Comparison of ENCODE assay signal across 9 mouse cellular contexts in genomic region chr9:64231171-64231570, GRCm38 (mm10). TPM values are rescaled to one million over a fixed set of nuclear protein-coding genes. Genes with fewer than 3 reads are reported as not detected.
DNase-seq lines count a peak whose midpoint lies in the region; ATAC-seq and TF ChIP-seq lines count a peak whose summit lies in the region.
"Had no signal": no experiment of that assay in that cellular context is flagged by ENCODE, and none has a peak within 500 bp of the region (broad histone marks: within the 10 kb centered on the region; RNA-seq: fewer than 3 reads in every experiment).

No protein-coding gene starts in this region.

- no peaks in the 10 kb centered on the region for H3K9me3 ChIP-seq in embryonic facial prominence, embryonic 11.5 days (replicated peaks; ENCODE audit: control insufficient read depth, low read length)
- H3K9me3 ChIP-seq in heart, embryonic 16.5 days (replicated peaks; ENCODE audit: control insufficient read depth, low read length): no peaks in the 10 kb centered on the region

- H3K36me3 ChIP-seq in embryonic facial prominence, embryonic 11.5 days (replicated peaks; ENCODE audit: control insufficient read depth, insufficient read depth, low read depth, low read length): no peaks in the 10 kb centered on the region
- H3K36me3 ChIP-seq in heart, embryonic 16.5 days (ENCODE audit: control insufficient read depth, insufficient read depth): no peaks in the 10 kb centered on the region
- H3K36me3 ChIP-seq in thymus, adult 2 months (ENCODE audit: control insufficient read depth, insufficient read depth, low read length): no peaks in the 10 kb centered on the region

- H3K27ac ChIP-seq in layer of hippocampus, adult 2 months: peak overlapping the region; percentile 88
- 0 out of 2 replicates have a peak overlapping the region, but pooled peaks have one; percentile 41 for H3K27ac ChIP-seq in embryonic facial prominence, embryonic 11.5 days (replicated peaks; ENCODE audit: low read depth, low read length)
- peak overlapping the region; percentile 66 for H3K27ac ChIP-seq in heart, embryonic 16.5 days (ENCODE audit: low read length)
- no peak overlapping the region for H3K27ac ChIP-seq in thymus, adult 2 months (ENCODE audit: control insufficient read depth, insufficient read depth, low read length)

- WGBS in embryonic facial prominence, embryonic 11.5 days: 47% methylated on average over 5 of the region's 5 CpGs
- 30% methylated on average over 5 of the region's 5 CpGs for WGBS in heart, embryonic 16.5 days
- 90% methylated on average over 5 of the region's 5 CpGs for WGBS in thymus, adult 2 months

- no peaks in the 10 kb centered on the region for H3K27me3 ChIP-seq in embryonic facial prominence, embryonic 11.5 days (ENCODE audit: control insufficient read depth, insufficient read depth, low read length)
- no peaks in the 10 kb centered on the region for H3K27me3 ChIP-seq in heart, embryonic 16.5 days (ENCODE audit: control insufficient read depth, insufficient read depth, low read length)
- no peaks in the 10 kb centered on the region for H3K27me3 ChIP-seq in thymus, adult 2 months (ENCODE audit: control insufficient read depth, insufficient read depth, low read length)

- DNase-seq in layer of hippocampus, adult 2 months (ENCODE audit: low spot score in 2 of 2): no peak
- DNase-seq in layer of hippocampus, postnatal 10 days (ENCODE audit: low spot score in 2 of 2): no peak
- no peak for DNase-seq in embryonic facial prominence, embryonic 11.5 days (ENCODE audit: low spot score)
- DNase-seq in kidney, postnatal 14 days: peak; percentile 46
- DNase-seq in thymus, adult 2 months: no peak
- no peak for DNase-seq in adipocyte (ENCODE audit: low spot score)
- no peak for DNase-seq in thymus, postnatal 36 days

- no peak; the same call in 1 of the 2 replicates for TF ChIP-seq CTCF in layer of hippocampus, adult 2 months (conservative IDR thresholded peaks at IDR 0.05)
- no peak for TF ChIP-seq CTCF in thymus, adult 2 months (IDR thresholded peaks at IDR 0.05; ENCODE audit: borderline replicate concordance, control insufficient read depth, extremely low read depth, insufficient read depth, low read length, poor library complexity)

- no peak for TF ChIP-seq POLR2A in thymus, adult 2 months (IDR thresholded peaks at IDR 0.05; ENCODE audit: control insufficient read depth, extremely low read depth, insufficient read depth, low read length, poor library complexity)

- peak overlapping the region; percentile 9; the same call in 1 of the 2 replicates for H3K4me3 ChIP-seq in layer of hippocampus, adult 2 months
- no peak overlapping the region for H3K4me3 ChIP-seq in embryonic facial prominence, embryonic 11.5 days (ENCODE audit: low read depth, low read length)
- H3K4me3 ChIP-seq in heart, embryonic 16.5 days (ENCODE audit: low read length): no peak overlapping the region
- no peak overlapping the region for H3K4me3 ChIP-seq in thymus, adult 2 months (ENCODE audit: control insufficient read depth, insufficient read depth, low read length)
- H3K4me3 ChIP-seq: erythroblast, embryonic 14.5 days had no signal

- H3K4me1 ChIP-seq in embryonic facial prominence, embryonic 11.5 days (ENCODE audit: control insufficient read depth, insufficient read depth, low read length): peaks cover 3% of the 10 kb centered on the region; the same call in 1 of the 2 replicates
- peaks cover 24% of the 10 kb centered on the region for H3K4me1 ChIP-seq in heart, embryonic 16.5 days (ENCODE audit: control insufficient read depth, insufficient read depth, low read length)
- peaks cover 6% of the 10 kb centered on the region for H3K4me1 ChIP-seq in thymus, adult 2 months (replicated peaks; ENCODE audit: control insufficient read depth, insufficient read depth, low read length)

- no peak overlapping the region for H3K9ac ChIP-seq in embryonic facial prominence, embryonic 11.5 days (replicated peaks; ENCODE audit: low read length)
- H3K9ac ChIP-seq in heart, embryonic 16.5 days (ENCODE audit: low read length): 0 out of 2 replicates have a peak overlapping the region, but pooled peaks have one; percentile 17

- ATAC-seq in embryonic facial prominence, embryonic 11.5 days (replicated peaks; ENCODE audit: insufficient number of reproducible peaks, low FRiP score, low TSS enrichment, low read depth): no peak
- 0 out of 2 replicates have a peak, but pooled peaks have one; percentile 18 for ATAC-seq in heart, embryonic 16.5 days (replicated peaks; ENCODE audit: extremely low read depth, insufficient read depth, low FRiP score)

- no peak overlapping the region for H3K4me2 ChIP-seq in embryonic facial prominence, embryonic 11.5 days (ENCODE audit: low read depth, low read length)
- no peak overlapping the region for H3K4me2 ChIP-seq in heart, embryonic 16.5 days (ENCODE audit: low read depth, low read length)

RNA-seq across cellular contexts. Expression of gene Uchl4, which starts 3.8 kb away (rescaled TPM):
- 1 to 10 TPM; 2.8 to 2.9 TPM for total RNA-seq in layer of hippocampus, adult 2 months (2021)
- 1 to 10 TPM; 4.0 to 5.8 TPM for total RNA-seq in layer of hippocampus, postnatal 10 days (2021)
- 2.3 and 3.0 TPM in 2 replicates for polyA plus RNA-seq in embryonic facial prominence, embryonic 11.5 days (2014; fragmentation: Nextera tagmentation; extraction: Ambion mirVana)
- 2.1 and 3.4 TPM in 2 replicates for polyA plus RNA-seq in heart, embryonic 16.5 days (2015; fragmentation: Nextera tagmentation; extraction: Ambion mirVana)
- polyA plus RNA-seq in thymus, adult 2 months (2012; rRNA removed): 0.18 TPM in 1 of 2 replicates, not detected in the other
- polyA plus RNA-seq: erythroblast, embryonic 14.5 days had no signal

RNA-seq across cellular contexts. Expression of gene Map2k1, which starts 22.3 kb away (rescaled TPM):
- total RNA-seq in layer of hippocampus, adult 2 months (2021): 100 to 1,000 TPM; 329 to 346 TPM
- total RNA-seq in layer of hippocampus, postnatal 10 days (2021): 100 to 1,000 TPM; 126 to 129 TPM
- polyA plus RNA-seq in embryonic facial prominence, embryonic 11.5 days (2014; fragmentation: Nextera tagmentation; extraction: Ambion mirVana): 74.4 and 79.3 TPM in 2 replicates
- 86.8 and 98.1 TPM in 2 replicates for polyA plus RNA-seq in heart, embryonic 16.5 days (2015; fragmentation: Nextera tagmentation; extraction: Ambion mirVana)
- polyA plus RNA-seq in thymus, adult 2 months (2012; rRNA removed): 47.6 and 50.4 TPM in 2 replicates

RNA-seq across cellular contexts. Expression of gene Tipin, which starts 50.2 kb away (rescaled TPM):
- 10 to 100 TPM; 15.4 to 21.7 TPM for total RNA-seq in layer of hippocampus, adult 2 months (2021)
- total RNA-seq in layer of hippocampus, postnatal 10 days (2021): 10 to 100 TPM; 19.6 to 22.3 TPM
- 278 and 306 TPM in 2 replicates for polyA plus RNA-seq in embryonic facial prominence, embryonic 11.5 days (2014; fragmentation: Nextera tagmentation; extraction: Ambion mirVana)
- 101 and 110 TPM in 2 replicates for polyA plus RNA-seq in heart, embryonic 16.5 days (2015; fragmentation: Nextera tagmentation; extraction: Ambion mirVana)
- 16.5 and 19.1 TPM in 2 replicates for polyA plus RNA-seq in thymus, adult 2 months (2012; rRNA removed)

RNA-seq across cellular contexts. Expression of gene Snapc5, which starts 52.1 kb away (rescaled TPM):
- total RNA-seq in layer of hippocampus, adult 2 months (2021): 10 to 100 TPM; 15.0 to 19.6 TPM
- 10 to 100 TPM; 17.1 to 18.5 TPM for total RNA-seq in layer of hippocampus, postnatal 10 days (2021)
- polyA plus RNA-seq in embryonic facial prominence, embryonic 11.5 days (2014; fragmentation: Nextera tagmentation; extraction: Ambion mirVana): 23.8 and 26.0 TPM in 2 replicates
- polyA plus RNA-seq in heart, embryonic 16.5 days (2015; fragmentation: Nextera tagmentation; extraction: Ambion mirVana): 30.5 TPM in 2 replicates
- polyA plus RNA-seq in thymus, adult 2 months (2012; rRNA removed): 9.2 and 9.6 TPM in 2 replicates

RNA-seq across cellular contexts. Expression of gene Rpl4, which starts 58.0 kb away (rescaled TPM):
- 100 to 1,000 TPM; 607 to 624 TPM for total RNA-seq in layer of hippocampus, adult 2 months (2021)
- 100 to 1,000 TPM; 612 to 638 TPM for total RNA-seq in layer of hippocampus, postnatal 10 days (2021)
- polyA plus RNA-seq in embryonic facial prominence, embryonic 11.5 days (2014; fragmentation: Nextera tagmentation; extraction: Ambion mirVana): 1,345 and 1,364 TPM in 2 replicates
- 681 and 801 TPM in 2 replicates for polyA plus RNA-seq in heart, embryonic 16.5 days (2015; fragmentation: Nextera tagmentation; extraction: Ambion mirVana)
- polyA plus RNA-seq in thymus, adult 2 months (2012; rRNA removed): 518 and 600 TPM in 2 replicates
